Mouse (Mus musculus): ENCODE data around the gene Tas2r126.

DNA sequence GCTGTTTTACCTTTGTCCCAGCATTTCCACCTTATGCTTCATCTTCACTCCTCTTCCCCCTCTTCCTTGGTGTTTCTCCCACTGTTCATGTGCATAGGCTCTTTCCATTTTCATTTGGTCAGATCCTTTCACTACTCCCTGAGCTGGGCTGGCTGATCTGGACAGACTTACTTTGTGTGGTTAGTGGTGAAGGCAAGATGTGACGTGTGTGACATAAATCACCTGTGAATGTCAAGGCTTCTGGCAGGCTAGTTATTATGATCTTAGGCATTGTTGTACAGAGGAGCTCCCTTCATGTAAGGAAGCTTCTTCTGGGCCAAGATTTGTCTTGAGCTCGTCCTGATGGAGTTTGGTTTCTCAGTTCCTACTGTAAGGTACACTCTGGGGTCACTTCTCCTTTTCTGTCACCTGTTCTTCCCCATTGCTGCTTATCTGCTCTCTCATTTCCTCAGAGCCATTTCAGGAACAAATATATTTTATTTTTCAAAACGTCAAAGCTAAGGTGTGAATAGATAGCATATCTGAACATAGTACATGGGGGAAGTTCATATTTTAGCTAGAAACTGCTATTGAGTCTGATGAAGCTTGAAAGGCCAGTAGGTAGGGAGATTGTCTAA lies 37.2 kb upstream of the Tas2r126 start:
- TF ChIP-seq CTCF (IDR thresholded peaks at IDR 0.05; ENCODE audit: insufficient read depth, low read length) (no peak), POLR2A (IDR thresholded peaks at IDR 0.05; ENCODE audit: borderline replicate concordance, extremely low read depth, low read depth, low read length) (no peak)
